Mouse (Mus musculus) forebrain, embryonic 16.5 days (tissue): Measurements from ENCODE around the gene Qrfp. TPM values are rescaled to one million over a fixed set of nuclear protein-coding genes. Genes with fewer than 3 reads are reported as not detected.

Source experiments
- ATAC-seq: fragments of 200-750 bp; cut with Nextera tagmentation; 2 replicates; pipeline ENCODE4 v1.8.0; 2017; ENCODE audit warnings: mild to moderate bottlenecking, moderate library complexity
- H3K27ac ChIP-seq: fragments of 300-500 bp; sonication (generic); 2 replicates; pipeline ENCODE4 v1.5.1; 2014; ENCODE audit warnings: low read length, control low read depth
- H3K27me3 ChIP-seq: fragments of 300-500 bp; sonication (generic); replicated peaks from 2 replicates; pipeline ENCODE4 v1.6.1; 2014; ENCODE audit warnings: low read length; ENCODE audit not compliant: control insufficient read depth, insufficient read depth
- H3K36me3 ChIP-seq: fragments of 300-500 bp; sonication (generic); 2 replicates; pipeline ENCODE4 v1.6.1; 2014; ENCODE audit not compliant: control insufficient read depth, insufficient read depth
- H3K4me1 ChIP-seq: fragments of 300-500 bp; sonication (generic); replicated peaks from 2 replicates; pipeline ENCODE4 v1.6.1; 2014; ENCODE audit warnings: low read length; ENCODE audit not compliant: control insufficient read depth, insufficient read depth
- H3K4me2 ChIP-seq: fragments of 300-500 bp; sonication (generic); 2 replicates; pipeline ENCODE4 v1.6.1; 2014; ENCODE audit warnings: mild to moderate bottlenecking, low read length, control low read depth
- H3K4me3 ChIP-seq: fragments of 300-500 bp; sonication (generic); replicated peaks from 2 replicates; pipeline ENCODE4 v1.5.1; 2014; ENCODE audit warnings: mild to moderate bottlenecking, low read length, control low read depth
- H3K9ac ChIP-seq: fragments of 300-500 bp; sonication (generic); replicated peaks from 2 replicates; pipeline ENCODE4 v1.6.1; 2014; ENCODE audit warnings: low read depth, low read length, control low read depth
- H3K9me3 ChIP-seq: fragments of 300-500 bp; sonication (generic); 2 replicates; pipeline ENCODE4 v1.6.1; 2016; ENCODE audit warnings: low read length; ENCODE audit not compliant: control insufficient read depth
- WGBS: fragments of 180-500 bp; shearing (Covaris S2); extraction: QIAGEN DNeasy Blood & Tissue Kit; methylation state at CpG from one replicate; pipeline ENCODE4 v1.1.7; 2014; 5-methylcytosine and 5-hydroxymethylcytosine counted together
- polyA plus RNA-seq: library from polyadenylated mRNA; unstranded; fragments of >200 nt; fragmentation: Nextera tagmentation; extraction: Ambion mirVana; gene quantifications from 2 replicates; pipeline ENCODE4 v1.2.1, GENCODE M21; 2015

Qrfp gene
- polyA plus RNA-seq, 1 experiment from 2014 or later: 0.06 TPM

GRCm38 (mm10) chr2:31788227-31788626 is 22.2 kb downstream of the Qrfp start:
- peaks cover 9% of the 10 kb centered on the region; the same call in 1 of the 2 replicates for H3K36me3 ChIP-seq
- WGBS: 75% methylated on average over 3 of the region's 3 CpGs

GRCm38 (mm10) chr2:31787029-31787428 is 23.4 kb downstream of the Qrfp start:
- Histone ChIP-seq H3K27me3 (no peaks in the 10 kb centered on the region), H3K9me3 (no peaks in the 10 kb centered on the region), H3K4me2 (no peak overlapping the region), H3K36me3 (peaks cover 4% of the 10 kb centered on the region; the same call in 1 of the 2 replicates), H3K9ac (no peak overlapping the region), H3K4me3 (no peak overlapping the region), H3K4me1 (0 out of 2 replicates have a peak, but pooled peaks cover 5% of the 10 kb centered on the region), H3K27ac (no peak overlapping the region)
- ATAC-seq: no peak
- 15% methylated on average over 7 of the region's 7 CpGs for WGBS

More at GRCm38 (mm10) chr2:31788227-31788626, 22.2 kb downstream of the Qrfp start:
- Histone ChIP-seq H3K4me1 (0 out of 2 replicates have a peak, but pooled peaks cover 5% of the 10 kb centered on the region), H3K4me3 (no peak overlapping the region), H3K9ac (no peak overlapping the region), H3K4me2 (no peak overlapping the region), H3K27me3 (no peaks in the 10 kb centered on the region), H3K9me3 (no peaks in the 10 kb centered on the region), H3K27ac (no peak overlapping the region)
- no peak for ATAC-seq

GRCm38 (mm10) chr2:31785074-31785473 is 25.3 kb downstream of the Qrfp start:
- H3K27ac ChIP-seq: no peak overlapping the region
- no peak overlapping the region for H3K4me3 ChIP-seq
- no peak overlapping the region for H3K4me2 ChIP-seq
- no peaks in the 10 kb centered on the region for H3K9me3 ChIP-seq
- H3K9ac ChIP-seq: no peak overlapping the region
- no peaks in the 10 kb centered on the region for H3K27me3 ChIP-seq
- 0 out of 2 replicates have a peak, but pooled peaks cover 5% of the 10 kb centered on the region for H3K4me1 ChIP-seq
- 36% methylated on average over 9 of the region's 9 CpGs for WGBS
- ATAC-seq: peak; percentile 72
- no peaks in the 10 kb centered on the region for H3K36me3 ChIP-seq

- no peak overlapping the region for H3K4me3 ChIP-seq
- no peak overlapping the region for H3K27ac ChIP-seq
- WGBS: 74% methylated on average over 8 of the region's 8 CpGs
- no peaks in the 10 kb centered on the region for H3K27me3 ChIP-seq
- H3K36me3 ChIP-seq: no peaks in the 10 kb centered on the region; the same call in 1 of the 2 replicates
- H3K9ac ChIP-seq: no peak overlapping the region
- 0 out of 2 replicates have a peak, but pooled peaks cover 5% of the 10 kb centered on the region for H3K4me1 ChIP-seq
- H3K9me3 ChIP-seq: no peaks in the 10 kb centered on the region
- ATAC-seq: no peak
- H3K4me2 ChIP-seq: no peak overlapping the region
Observed at GRCm38 (mm10) chr2:31782958-31783602, 27.3 kb downstream of the Qrfp start.

- no peak overlapping the region for H3K4me2 ChIP-seq
Observed at GRCm38 (mm10) chr2:31779258-31779657, 31.1 kb downstream of the Qrfp start.

GRCm38 (mm10) chr2:31776479-31776878 is 33.9 kb downstream of the Qrfp start:
- Histone ChIP-seq H3K4me1 (no peaks in the 10 kb centered on the region), H3K36me3 (no peaks in the 10 kb centered on the region; the same call in 1 of the 2 replicates), H3K4me2 (no peak overlapping the region), H3K9me3 (no peaks in the 10 kb centered on the region), H3K9ac (no peak overlapping the region), H3K27ac (no peak overlapping the region), H3K4me3 (no peak overlapping the region), H3K27me3 (no peaks in the 10 kb centered on the region)
- no peak for ATAC-seq
- WGBS: 98% methylated on average over 3 of the region's 3 CpGs

More at GRCm38 (mm10) chr2:31779258-31779657, 31.1 kb downstream of the Qrfp start:
- no peak for ATAC-seq
- no peak overlapping the region for H3K9ac ChIP-seq
- no peaks in the 10 kb centered on the region for H3K9me3 ChIP-seq
- no peaks in the 10 kb centered on the region for H3K27me3 ChIP-seq
- no peak overlapping the region for H3K27ac ChIP-seq
- 92% methylated on average over 2 of the region's 2 CpGs for WGBS
- H3K4me1 ChIP-seq: no peaks in the 10 kb centered on the region
- H3K36me3 ChIP-seq: no peaks in the 10 kb centered on the region; the same call in 1 of the 2 replicates
- H3K4me3 ChIP-seq: no peak overlapping the region

- no peaks in the 10 kb centered on the region for H3K27me3 ChIP-seq
- H3K36me3 ChIP-seq: no peaks in the 10 kb centered on the region
- no peaks in the 10 kb centered on the region for H3K9me3 ChIP-seq
- H3K4me3 ChIP-seq: no peak overlapping the region
- H3K27ac ChIP-seq: no peak overlapping the region
- peaks cover 12% of the 10 kb centered on the region for H3K4me1 ChIP-seq
- no peak for ATAC-seq
- H3K4me2 ChIP-seq: no peak overlapping the region
- WGBS: 61% methylated on average over 7 of the region's 7 CpGs
- no peak overlapping the region for H3K9ac ChIP-seq
Observed at GRCm38 (mm10) chr2:31770781-31771441, 39.5 kb downstream of the Qrfp start.

GRCm38 (mm10) chr2:31769631-31770111 is 40.7 kb downstream of the Qrfp start:
- no peak overlapping the region for H3K4me2 ChIP-seq
- peak overlapping the region; percentile 20; the same call in 1 of the 2 replicates for H3K27ac ChIP-seq
- H3K4me3 ChIP-seq: no peak overlapping the region
- no peaks in the 10 kb centered on the region for H3K9me3 ChIP-seq
- H3K9ac ChIP-seq: no peak overlapping the region
- H3K27me3 ChIP-seq: no peaks in the 10 kb centered on the region
- ATAC-seq: no peak
- 39% methylated on average over 6 of the region's 6 CpGs for WGBS
- H3K4me1 ChIP-seq: peaks cover 12% of the 10 kb centered on the region
- no peaks in the 10 kb centered on the region for H3K36me3 ChIP-seq

GRCm38 (mm10) chr2:31769115-31769514 is 41.3 kb downstream of the Qrfp start:
- no peaks in the 10 kb centered on the region for H3K36me3 ChIP-seq
- 56% methylated on average over 4 of the region's 4 CpGs for WGBS
- H3K27me3 ChIP-seq: no peaks in the 10 kb centered on the region
- H3K9me3 ChIP-seq: no peaks in the 10 kb centered on the region
- no peak for ATAC-seq
- no peak overlapping the region for H3K9ac ChIP-seq
- peaks cover 12% of the 10 kb centered on the region for H3K4me1 ChIP-seq
- no peak overlapping the region for H3K4me2 ChIP-seq
- H3K4me3 ChIP-seq: no peak overlapping the region
- peak overlapping the region; percentile 20; the same call in 1 of the 2 replicates for H3K27ac ChIP-seq
